In the genomic region with DNA sequence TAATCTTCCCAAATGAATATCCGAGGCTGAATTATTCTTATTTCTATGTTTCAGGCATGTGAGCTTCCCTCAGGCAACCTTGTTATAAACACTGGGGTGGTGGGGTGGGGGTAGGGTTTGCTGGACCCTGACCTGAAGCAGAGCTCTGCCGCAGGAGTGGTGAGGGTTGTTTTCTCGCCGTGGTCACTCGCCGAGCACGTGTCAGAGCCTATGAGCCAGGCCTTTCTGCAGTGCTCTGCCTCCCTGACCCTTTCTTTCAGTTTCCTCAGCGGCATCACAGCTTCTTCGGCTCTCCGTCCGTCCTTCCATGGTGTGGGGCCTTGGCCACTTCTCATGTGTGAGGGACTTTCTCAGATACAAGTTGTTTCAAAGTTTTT, we compare ENCODE assay signal across 22 mouse cellular contexts. TPM values are rescaled to one million over a fixed set of nuclear protein-coding genes. Genes with fewer than 3 reads are reported as not detected.
DNase-seq lines count a peak whose midpoint lies in the region; ATAC-seq lines count a peak whose summit lies in the region.
"Had no signal": no experiment of that assay in that cellular context is flagged by ENCODE, and none has a peak within 500 bp of the region (broad histone marks: within the 10 kb centered on the region; RNA-seq: fewer than 3 reads in every experiment).

No protein-coding gene starts in this region.

- H3K4me3 ChIP-seq in heart, embryonic 12.5 days, result no peak overlapping the region
- no peak overlapping the region for H3K4me3 ChIP-seq in lung, embryonic 15.5 days
- H3K4me3 ChIP-seq: forebrain, embryonic 10.5 days; heart, embryonic 13.5 days; limb, embryonic 15.5 days; midbrain, embryonic 13.5 days; myocyte; neural tube, embryonic 15.5 days had no signal

- peaks cover 22% of the 10 kb centered on the region for H3K4me1 ChIP-seq in heart, embryonic 12.5 days (replicated peaks)
- H3K4me1 ChIP-seq in lung, embryonic 15.5 days, result no peaks in the 10 kb centered on the region
- H3K4me1 ChIP-seq: forebrain, embryonic 10.5 days; limb, embryonic 15.5 days had no signal

- H3K27ac ChIP-seq in heart, embryonic 12.5 days (ENCODE audit: poor library complexity, severe bottlenecking), result no peak overlapping the region
- H3K27ac ChIP-seq in lung, embryonic 15.5 days, result peak overlapping the region; percentile 36; the same call in 1 of the 2 replicates
- H3K27ac ChIP-seq: forebrain, embryonic 10.5 days; heart, embryonic 13.5 days; limb, embryonic 15.5 days; midbrain, embryonic 13.5 days; neural tube, embryonic 15.5 days had no signal

- no peak overlapping the region for H3K4me2 ChIP-seq in heart, embryonic 12.5 days
- no peak overlapping the region for H3K4me2 ChIP-seq in lung, embryonic 15.5 days
- H3K4me2 ChIP-seq: heart, embryonic 13.5 days; limb, embryonic 15.5 days; midbrain, embryonic 13.5 days; neural tube, embryonic 15.5 days had no signal

- 83% methylated on average over 11 of the region's 11 CpGs for WGBS in heart, embryonic 12.5 days
- WGBS in lung, embryonic 15.5 days, result 70% methylated on average over 11 of the region's 11 CpGs

- peak; percentile 33 for DNase-seq in heart, adult 11 months
- DNase-seq in lung, postnatal 36 days, result no peak
- peak; percentile 83 to 84 for DNase-seq in kidney, postnatal 36 days
- DNase-seq in yolk sac, embryonic 10.5 days (ENCODE audit: low spot score), result peak; percentile 71
- DNase-seq in gastrocnemius, postnatal 10 days, result no peak
- DNase-seq: adrenal gland, postnatal 36 days; cerebellum, adult 9-10 months; gastrocnemius, postnatal 36 days; heart, postnatal 36 days; layer of hippocampus, postnatal 36 days had no signal

- H3K9me3 ChIP-seq in heart, embryonic 12.5 days (replicated peaks), result no peaks in the 10 kb centered on the region
- no peaks in the 10 kb centered on the region for H3K9me3 ChIP-seq in lung, embryonic 15.5 days
- H3K9me3 ChIP-seq: forebrain, embryonic 10.5 days; G1E; heart, embryonic 13.5 days; limb, embryonic 15.5 days; midbrain, embryonic 13.5 days; neural tube, embryonic 15.5 days had no signal

- no peak for ATAC-seq in heart, embryonic 12.5 days (ENCODE audit: insufficient number of reproducible peaks, low FRiP score)
- ATAC-seq in lung, embryonic 15.5 days (ENCODE audit: borderline replicate concordance, extremely low read depth, low FRiP score, low TSS enrichment), result no peak
- no peak for ATAC-seq in erythroid progenitor cell, adult 5-6 weeks (replicated peaks; ENCODE audit: low FRiP score, poor library complexity, severe bottlenecking)
- ATAC-seq: CD4-positive, CD25-positive, alpha-beta regulatory T cell, adult 4 months; hindbrain, embryonic 16.5 days; midbrain, embryonic 13.5 days had no signal

- H3K9ac ChIP-seq in heart, embryonic 12.5 days, result no peak overlapping the region
- H3K9ac ChIP-seq in lung, embryonic 15.5 days, result no peak overlapping the region
- H3K9ac ChIP-seq: heart, embryonic 13.5 days; limb, embryonic 15.5 days; midbrain, embryonic 13.5 days; neural tube, embryonic 15.5 days had no signal

- no peaks in the 10 kb centered on the region for H3K36me3 ChIP-seq in heart, embryonic 12.5 days
- H3K36me3 ChIP-seq in lung, embryonic 15.5 days, result no peaks in the 10 kb centered on the region
- H3K36me3 ChIP-seq: forebrain, embryonic 10.5 days; G1E; heart, embryonic 13.5 days; limb, embryonic 15.5 days; midbrain, embryonic 13.5 days; neural tube, embryonic 15.5 days had no signal

- H3K27me3 ChIP-seq in heart, embryonic 12.5 days (replicated peaks), result no peaks in the 10 kb centered on the region
- H3K27me3 ChIP-seq in lung, embryonic 15.5 days, result no peaks in the 10 kb centered on the region
- H3K27me3 ChIP-seq: heart, embryonic 13.5 days; limb, embryonic 15.5 days; midbrain, embryonic 13.5 days; neural tube, embryonic 15.5 days had no signal

RNA-seq across cellular contexts. Expression of a gene that starts 45.2 kb away (rescaled TPM):
- polyA plus RNA-seq in heart, embryonic 12.5 days (2016; fragmentation: Nextera tagmentation; extraction: Ambion mirVana), result 7.6 and 8.0 TPM in 2 replicates
- 6.5 and 6.8 TPM in 2 replicates for polyA plus RNA-seq in lung, embryonic 15.5 days (2015; fragmentation: Nextera tagmentation; extraction: Ambion mirVana)
- not detected in 2 replicates for total RNA-seq in erythroid progenitor cell, adult 5-6 weeks (2015; ENCODE audit: low replicate concordance)
- total RNA-seq in erythroid progenitor cell, adult 5-6 weeks (2017; ENCODE audit: low replicate concordance), result not detected in 2 replicates
- total RNA-seq in gastrocnemius, postnatal 10 days (2021), result 1 to 10 TPM; 5.1 to 7.1 TPM
- polyA plus RNA-seq: CD4-positive, CD25-positive, alpha-beta regulatory T cell, adult 4 months had no signal

RNA-seq across cellular contexts. Expression of a gene that starts 55.2 kb away (rescaled TPM):
- 36.5 and 38.3 TPM in 2 replicates for polyA plus RNA-seq in heart, embryonic 12.5 days (2016; fragmentation: Nextera tagmentation; extraction: Ambion mirVana)
- polyA plus RNA-seq in lung, embryonic 15.5 days (2015; fragmentation: Nextera tagmentation; extraction: Ambion mirVana), result 73.5 and 74.4 TPM in 2 replicates
- 21.6 and 26.4 TPM in 2 replicates for total RNA-seq in erythroid progenitor cell, adult 5-6 weeks (2015; ENCODE audit: low replicate concordance)
- total RNA-seq in erythroid progenitor cell, adult 5-6 weeks (2017; ENCODE audit: low replicate concordance), result 6.6 and 13.5 TPM in 2 replicates
- total RNA-seq in gastrocnemius, postnatal 10 days (2021), result 10 to 100 TPM in 1 of 2 experiments, 1 to 10 TPM in 1; 8.8 to 10.1 TPM

RNA-seq across cellular contexts. Expression of a gene that starts 60.0 kb away (rescaled TPM):
- 15.9 and 16.6 TPM in 2 replicates for polyA plus RNA-seq in heart, embryonic 12.5 days (2016; fragmentation: Nextera tagmentation; extraction: Ambion mirVana)
- 17.7 and 18.5 TPM in 2 replicates for polyA plus RNA-seq in lung, embryonic 15.5 days (2015; fragmentation: Nextera tagmentation; extraction: Ambion mirVana)
- 21.6 and 42.8 TPM in 2 replicates for total RNA-seq in erythroid progenitor cell, adult 5-6 weeks (2015; ENCODE audit: low replicate concordance)
- 40.8 and 44.3 TPM in 2 replicates for total RNA-seq in erythroid progenitor cell, adult 5-6 weeks (2017; ENCODE audit: low replicate concordance)
- 10 to 100 TPM; 12.7 to 18.1 TPM for total RNA-seq in gastrocnemius, postnatal 10 days (2021)

Comparison
In these comparisons a context has a peak if more than half of its experiments do, and no peak if none do; other contexts are left out.
1. DNase-seq: peak in heart, adult 11 months (single experiment), kidney, postnatal 36 days (2 of 2) and yolk sac, embryonic 10.5 days (single experiment); none in lung, postnatal 36 days (single experiment) and gastrocnemius, postnatal 10 days (single experiment).
2. RNA of a gene that starts 45.2 kb away (total RNA-seq): 5.1 to 7.1 TPM in gastrocnemius, postnatal 10 days; not detected in erythroid progenitor cell, adult 5-6 weeks; every median in the first group is over 4 times any median in the second.